Mouse (Mus musculus) forebrain, embryonic 15.5 days (tissue): ENCODE data around the gene Fam20b. TPM values are rescaled to one million over a fixed set of nuclear protein-coding genes. Genes with fewer than 3 reads are reported as not detected.

ENCODE experiments used
- ATAC-seq: fragments of 200-750 bp; cut with Nextera tagmentation; replicated peaks from 2 replicates; pipeline ENCODE4 v1.8.0; 2017; ENCODE audit warnings: mild to moderate bottlenecking, moderate TSS enrichment, moderate library complexity
- H3K27ac ChIP-seq: fragments of 300-500 bp; sonication (generic); replicated peaks from 2 replicates; pipeline ENCODE4 v1.5.1; 2015; ENCODE audit warnings: mild to moderate bottlenecking, inconsistent platforms
- H3K27me3 ChIP-seq: fragments of 300-500 bp; sonication (generic); 2 replicates; pipeline ENCODE4 v1.6.1; 2015; ENCODE audit warnings: inconsistent platforms
- H3K36me3 ChIP-seq: fragments of 300-500 bp; sonication (generic); 2 replicates; pipeline ENCODE4 v1.6.1; 2015; ENCODE audit warnings: mild to moderate bottlenecking, inconsistent platforms
- H3K4me1 ChIP-seq: fragments of 300-500 bp; sonication (generic); 2 replicates; pipeline ENCODE4 v1.6.1; 2015; ENCODE audit warnings: inconsistent platforms
- H3K4me2 ChIP-seq: fragments of 300-500 bp; sonication (generic); replicated peaks from 2 replicates; pipeline ENCODE4 v1.6.1; 2015; ENCODE audit warnings: mild to moderate bottlenecking, inconsistent platforms
- H3K4me3 ChIP-seq: fragments of 300-500 bp; sonication (generic); 2 replicates; pipeline ENCODE4 v1.5.1; 2015; ENCODE audit warnings: mild to moderate bottlenecking, inconsistent platforms
- H3K9ac ChIP-seq: fragments of 300-500 bp; sonication (generic); replicated peaks from 2 replicates; pipeline ENCODE4 v1.6.1; 2015; ENCODE audit warnings: mild to moderate bottlenecking, inconsistent platforms
- H3K9me3 ChIP-seq: fragments of 300-500 bp; sonication (generic); 2 replicates; pipeline ENCODE4 v1.6.1; 2016; ENCODE audit warnings: inconsistent platforms
- WGBS: fragments of 180-500 bp; shearing (Covaris S2); methylation state at CpG from one replicate; pipeline ENCODE4 v1.1.7; 2015; ENCODE audit warnings: mixed read lengths; 5-methylcytosine and 5-hydroxymethylcytosine counted together
- polyA plus RNA-seq: library from polyadenylated mRNA; unstranded; fragments of >200 nt; fragmentation: Nextera tagmentation; extraction: Ambion mirVana; gene quantifications from 2 replicates; pipeline ENCODE4 v1.2.1, GENCODE M21; 2015

Fam20b gene
- polyA plus RNA-seq, 1 experiment from 2014 or later = 27.8 TPM

DNA sequence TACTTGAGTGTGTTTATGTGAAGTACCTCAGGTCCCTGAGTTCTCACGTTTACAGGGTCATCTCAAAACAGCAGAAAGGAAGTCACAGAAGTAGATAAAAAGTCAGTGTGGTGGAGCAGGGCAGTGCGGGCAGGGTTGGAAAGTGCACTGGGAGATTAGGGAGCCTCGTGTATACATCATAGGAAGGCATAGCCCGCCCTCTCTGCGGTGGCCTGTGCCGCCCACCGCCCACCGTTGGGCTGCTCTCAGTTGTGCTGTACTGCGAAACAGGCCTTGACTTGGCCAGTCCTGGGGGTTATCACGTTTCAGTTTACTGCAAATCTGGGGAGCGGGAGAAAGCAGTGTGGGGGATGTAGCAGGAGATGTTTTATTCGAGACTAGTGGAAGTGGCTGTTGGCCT lies 76.1 kb downstream of the Fam20b start:
- Histone ChIP-seq H3K27me3 (no peaks in the 10 kb centered on the region), H3K27ac (no peak overlapping the region), H3K4me2 (no peak overlapping the region), H3K9ac (no peak overlapping the region), H3K4me1 (peaks cover 25% of the 10 kb centered on the region), H3K4me3 (no peak overlapping the region), H3K36me3 (peaks cover 24% of the 10 kb centered on the region), H3K9me3 (no peaks in the 10 kb centered on the region)
- ATAC-seq = no peak
- WGBS = 59% methylated on average over 12 of the region's 12 CpGs

GRCm38 (mm10) chr1:156641808-156642207 lies 77.1 kb downstream of the Fam20b start:
- ATAC-seq = no peak
- no peak overlapping the region for H3K4me2 ChIP-seq
- no peak overlapping the region for H3K9ac ChIP-seq
- no peak overlapping the region for H3K27ac ChIP-seq
- peaks cover 30% of the 10 kb centered on the region for H3K36me3 ChIP-seq
- H3K9me3 ChIP-seq = no peaks in the 10 kb centered on the region
- no peak overlapping the region for H3K4me3 ChIP-seq
- no peaks in the 10 kb centered on the region for H3K27me3 ChIP-seq
- WGBS = 92% methylated on average over 10 of the region's 10 CpGs
- peaks cover 25% of the 10 kb centered on the region for H3K4me1 ChIP-seq

- Histone ChIP-seq H3K9me3 (no peaks in the 10 kb centered on the region), H3K27ac (peak overlapping the region; percentile 54; the same call in 1 of the 2 replicates), H3K27me3 (no peaks in the 10 kb centered on the region), H3K36me3 (peaks cover 32% of the 10 kb centered on the region), H3K4me2 (no peak overlapping the region), H3K4me1 (peaks cover 19% of the 10 kb centered on the region), H3K9ac (no peak overlapping the region), H3K4me3 (no peak overlapping the region)
- 45% methylated on average over 4 of the region's 4 CpGs for WGBS
- ATAC-seq = peak; percentile 55; the same call in 1 of the 2 replicates
These were observed 78.3 kb downstream of the Fam20b start for GRCm38 (mm10) chr1:156640577-156640976.

GRCm38 (mm10) chr1:156639455-156639854 lies 79.4 kb downstream of the Fam20b start:
- WGBS = 89% methylated on average over 5 of the region's 5 CpGs
- Histone ChIP-seq H3K4me1 (peaks cover 9% of the 10 kb centered on the region), H3K4me3 (no peak overlapping the region), H3K9me3 (no peaks in the 10 kb centered on the region), H3K36me3 (peaks cover 34% of the 10 kb centered on the region), H3K27ac (no peak overlapping the region), H3K9ac (no peak overlapping the region), H3K4me2 (no peak overlapping the region), H3K27me3 (no peaks in the 10 kb centered on the region)
- ATAC-seq = no peak

- ATAC-seq = peak; percentile 61; the same call in 1 of the 2 replicates
- H3K27me3 ChIP-seq = no peaks in the 10 kb centered on the region
These were observed 83.7 kb downstream of the Fam20b start for GRCm38 (mm10) chr1:156635148-156635547.

DNA sequence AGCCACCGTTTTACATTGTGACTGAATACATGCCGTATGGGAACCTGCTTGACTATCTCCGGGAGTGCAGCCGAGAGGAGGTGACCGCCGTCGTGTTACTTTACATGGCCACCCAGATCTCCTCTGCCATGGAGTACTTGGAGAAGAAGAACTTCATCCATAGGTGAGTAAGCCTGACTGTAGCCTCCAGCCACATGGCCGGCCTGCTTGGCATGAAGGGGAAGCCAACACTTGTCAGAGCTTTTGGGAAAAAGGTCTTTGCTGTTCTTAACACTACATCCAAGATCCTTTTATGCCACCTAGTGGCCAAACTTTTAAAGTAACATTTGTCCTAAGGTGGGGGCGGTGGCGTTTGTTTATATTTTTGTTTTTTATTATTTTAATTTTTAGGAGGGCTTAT lies 85.8 kb downstream of the Fam20b start:
- peak; percentile 60 for ATAC-seq
- H3K4me2 ChIP-seq = no peak overlapping the region
- H3K9me3 ChIP-seq = no peaks in the 10 kb centered on the region
- no peak overlapping the region for H3K9ac ChIP-seq
- H3K27me3 ChIP-seq = no peaks in the 10 kb centered on the region
- H3K4me3 ChIP-seq = no peak overlapping the region
- H3K27ac ChIP-seq = no peak overlapping the region
- H3K4me1 ChIP-seq = no peaks in the 10 kb centered on the region
- 76% methylated on average over 10 of the region's 10 CpGs for WGBS
- peaks cover 43% of the 10 kb centered on the region for H3K36me3 ChIP-seq

More at GRCm38 (mm10) chr1:156635148-156635547, 83.7 kb downstream of the Fam20b start:
- H3K4me3 ChIP-seq = no peak overlapping the region
- no peak overlapping the region for H3K4me2 ChIP-seq
- H3K9me3 ChIP-seq = no peaks in the 10 kb centered on the region
- H3K4me1 ChIP-seq = no peaks in the 10 kb centered on the region
- WGBS = 67% methylated on average over 2 of the region's 2 CpGs
- H3K9ac ChIP-seq = no peak overlapping the region
- H3K27ac ChIP-seq = no peak overlapping the region
- H3K36me3 ChIP-seq = peaks cover 38% of the 10 kb centered on the region

DNA sequence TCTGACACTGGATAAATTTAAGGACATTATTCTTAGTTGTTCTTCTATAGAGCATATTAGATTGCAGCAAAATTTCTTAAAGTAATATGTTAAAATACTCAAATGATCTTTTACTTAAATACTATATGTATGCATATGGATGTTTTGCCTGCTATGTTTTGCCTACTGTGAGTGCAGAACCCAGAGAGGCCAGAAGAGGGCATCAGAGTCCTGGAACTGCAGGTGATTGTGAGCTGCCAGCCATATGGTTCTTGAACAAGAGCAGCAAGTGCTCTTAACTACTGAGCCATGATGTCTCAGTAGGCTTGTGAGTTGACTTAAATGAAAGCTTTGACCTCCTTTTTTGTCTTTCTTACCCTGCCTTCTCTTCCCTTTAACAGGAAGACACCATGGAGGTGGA lies 87.9 kb downstream of the Fam20b start:
- Histone ChIP-seq H3K27ac (no peak overlapping the region), H3K9me3 (no peaks in the 10 kb centered on the region), H3K4me2 (no peak overlapping the region), H3K9ac (no peak overlapping the region), H3K4me3 (no peak overlapping the region), H3K4me1 (no peaks in the 10 kb centered on the region), H3K27me3 (no peaks in the 10 kb centered on the region), H3K36me3 (peaks cover 34% of the 10 kb centered on the region)
- no peak for ATAC-seq

DNA sequence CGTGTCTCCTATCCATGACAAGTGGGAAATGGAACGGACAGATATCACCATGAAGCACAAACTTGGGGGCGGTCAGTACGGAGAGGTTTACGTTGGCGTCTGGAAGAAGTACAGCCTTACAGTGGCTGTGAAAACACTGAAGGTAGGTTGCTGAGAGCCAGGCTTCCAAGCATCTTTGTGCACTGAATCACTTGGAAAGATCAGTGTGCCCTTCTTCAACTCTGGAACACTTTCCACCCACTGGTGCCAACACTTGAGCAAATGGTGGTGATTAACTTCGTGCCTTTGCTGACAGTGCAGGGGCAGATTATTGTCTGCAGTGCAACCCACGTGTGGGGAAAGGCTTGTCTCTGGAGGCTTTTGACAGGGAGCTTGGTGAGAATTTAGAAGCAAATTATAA lies 88.9 kb downstream of the Fam20b start:
- Histone ChIP-seq H3K4me2 (no peak overlapping the region), H3K36me3 (peaks cover 36% of the 10 kb centered on the region), H3K27me3 (no peaks in the 10 kb centered on the region), H3K4me1 (no peaks in the 10 kb centered on the region), H3K9ac (no peak overlapping the region), H3K9me3 (no peaks in the 10 kb centered on the region), H3K27ac (no peak overlapping the region), H3K4me3 (no peak overlapping the region)
- no peak for ATAC-seq
- 93% methylated on average over 8 of the region's 8 CpGs for WGBS

Other genes starting within 250 kb of the Fam20b start
- 12.4 and 12.6 TPM in 2 replicates for gene Soat1, start 244.8 kb downstream of the Fam20b start, polyA plus RNA-seq
- gene Gm10031, start 195.1 kb downstream of the Fam20b start, polyA plus RNA-seq = 0.57 and 0.71 TPM in 2 replicates
- gene Abl2, start 160.3 kb downstream of the Fam20b start, polyA plus RNA-seq = 6.5 and 6.9 TPM in 2 replicates
- 3.9 and 4.0 TPM in 2 replicates for gene Tor3a, start 44.7 kb downstream of the Fam20b start, polyA plus RNA-seq
- gene Angptl1, start 119.5 kb upstream of the Fam20b start, polyA plus RNA-seq = 1.4 and 1.5 TPM in 2 replicates
- gene Ralgps2, start 220.5 kb upstream of the Fam20b start, polyA plus RNA-seq = 136 and 139 TPM in 2 replicates